Mouse (Mus musculus) bone marrow, adult 2 months (tissue): ENCODE measurements around the gene Hltf. TPM values are rescaled to one million over a fixed set of nuclear protein-coding genes. Genes with fewer than 3 reads are reported as not detected.
"Not testable (repeated sequence)": the region's sequence is repeated elsewhere in the genome, so short reads cannot be mapped to it uniquely, and the experiment has no call there.

Experiments used
- H3K27ac ChIP-seq: fragments of 200-500 bp; 2 replicates; pipeline ENCODE4 v1.5.1; 2012; ENCODE audit warnings: low read depth, mild to moderate bottlenecking, control low read depth, inconsistent platforms, low read length; ENCODE audit not compliant: control insufficient read depth, poor library complexity, insufficient read depth
- H3K4me1 ChIP-seq: fragments of 200-500 bp; 2 replicates; pipeline ENCODE4 v1.6.1; 2011; ENCODE audit warnings: low read length; ENCODE audit not compliant: control insufficient read depth, insufficient read depth
- H3K4me3 ChIP-seq: fragments of 200-500 bp; replicated peaks from 2 replicates; pipeline ENCODE3; 2011; ENCODE audit warnings: mild to moderate bottlenecking, low read depth, low read length, control low read depth; ENCODE audit not compliant: control insufficient read depth
- CTCF ChIP-seq: fragments of 200-500 bp; IDR thresholded peaks from 2 replicates; pipeline ENCODE4 v1.5.1; 2011; ENCODE audit warnings: low read length, control low read depth; ENCODE audit not compliant: control insufficient read depth, insufficient read depth
- POLR2A ChIP-seq: fragments of 200-500 bp; IDR thresholded peaks from 2 replicates; pipeline ENCODE4 v1.6.1; 2011; ENCODE audit warnings: low read depth, mild to moderate bottlenecking, control low read depth, low read length, borderline replicate concordance; ENCODE audit not compliant: control insufficient read depth
- WGBS: fragments of 180-500 bp; shearing (Covaris S2); methylation state at CpG from one replicate; pipeline ENCODE4 v1.1.7; 2018; 5-methylcytosine and 5-hydroxymethylcytosine counted together
- polyA plus RNA-seq: library from polyadenylated mRNA; stranded (reverse); fragments of >200 nt; gene quantifications from 2 replicates; pipeline ENCODE4 v1.2.4, GENCODE M21; 2011; ENCODE audit warnings: low replicate concordance; ENCODE audit not compliant: missing spikeins, insufficient read depth, insufficient read length

Hltf gene
- polyA plus RNA-seq, 1 experiment = 17.8 TPM

- Histone ChIP-seq H3K4me3 (no peak overlapping the region), H3K4me1 (no peaks in the 10 kb centered on the region), H3K27ac (no peak overlapping the region)
- WGBS = 90% methylated on average over 19 of the region's 19 CpGs
- no peak for TF ChIP-seq CTCF
- TF ChIP-seq POLR2A = no peak; the same call in 1 of the 2 replicates
These were observed 61.5 kb downstream of the Hltf start for GRCm38 (mm10) chr3:20119044-20119591.

GRCm38 (mm10) chr3:20119686-20120244 is 62.2 kb downstream of the Hltf start:
- Histone ChIP-seq H3K27ac (no peak overlapping the region), H3K4me1 (no peaks in the 10 kb centered on the region), H3K4me3 (no peak overlapping the region)
- whole genome bisulfite sequencing = 85% methylated on average over 4 of the region's 4 CpGs
- TF ChIP-seq CTCF (no peak), POLR2A (no peak)

GRCm38 (mm10) chr3:20121582-20121981 is 64.0 kb downstream of the Hltf start:
- H3K4me1 ChIP-seq, H3K27ac ChIP-seq, H3K4me3 ChIP-seq: not testable (repeated sequence)
- WGBS = 69% methylated on average over 5 of the region's 5 CpGs

GRCm38 (mm10) chr3:20125604-20126003 is 68.0 kb downstream of the Hltf start:
- H3K27ac ChIP-seq = no peak overlapping the region
- TF ChIP-seq CTCF (no peak), POLR2A (no peak)
- H3K4me3 ChIP-seq = no peak overlapping the region
- WGBS = 86% methylated on average over 5 of the region's 5 CpGs
- no peaks in the 10 kb centered on the region; the same call in 1 of the 2 replicates for H3K4me1 ChIP-seq

- WGBS = 81% methylated on average over 2 of the region's 2 CpGs
- no peak for TF ChIP-seq POLR2A
- Histone ChIP-seq H3K27ac (no peak overlapping the region), H3K4me1 (no peaks in the 10 kb centered on the region; the same call in 1 of the 2 replicates), H3K4me3 (no peak overlapping the region)
These were observed 69.5 kb downstream of the Hltf start for GRCm38 (mm10) chr3:20127047-20127595.

- no peak overlapping the region for H3K27ac ChIP-seq
- no peaks in the 10 kb centered on the region; the same call in 1 of the 2 replicates for H3K4me1 ChIP-seq
- TF ChIP-seq CTCF (no peak), POLR2A (no peak)
- H3K4me3 ChIP-seq = no peak overlapping the region
- 37% methylated on average over 5 of the region's 5 CpGs for WGBS
These were observed 71.9 kb downstream of the Hltf start for GRCm38 (mm10) chr3:20129491-20129890.

- TF ChIP-seq CTCF (no peak), POLR2A (no peak)
- H3K27ac ChIP-seq = no peak overlapping the region; the same call in 1 of the 2 replicates
- WGBS = 53% methylated on average over 8 of the region's 8 CpGs
- no peaks in the 10 kb centered on the region; the same call in 1 of the 2 replicates for H3K4me1 ChIP-seq
- H3K4me3 ChIP-seq = no peak overlapping the region
These were observed 73.1 kb downstream of the Hltf start for GRCm38 (mm10) chr3:20130456-20131349.

GRCm38 (mm10) chr3:20131350-20131720 is 73.7 kb downstream of the Hltf start:
- no peak overlapping the region for H3K4me3 ChIP-seq
- H3K27ac ChIP-seq = no peak overlapping the region
- H3K4me1 ChIP-seq = no peaks in the 10 kb centered on the region; the same call in 1 of the 2 replicates
- no peak for TF ChIP-seq POLR2A
- no peak for TF ChIP-seq CTCF
- 71% methylated on average over 2 of the region's 2 CpGs for WGBS
